Mouse (Mus musculus) hindbrain, embryonic 13.5 days (tissue): ENCODE measurements around the gene Git1. TPM values are rescaled to one million over a fixed set of nuclear protein-coding genes. Genes with fewer than 3 reads are reported as not detected.

Experiments
- ATAC-seq: fragments of 200-750 bp; cut with Nextera tagmentation; 2 replicates; pipeline ENCODE4 v1.8.0; 2017; ENCODE audit warnings: moderate TSS enrichment; ENCODE audit not compliant: low FRiP score
- H3K27ac ChIP-seq: fragments of 300-500 bp; sonication (generic); 2 replicates; pipeline ENCODE4 v1.5.1; 2015; ENCODE audit warnings: inconsistent platforms, mild to moderate bottlenecking, moderate library complexity
- H3K27me3 ChIP-seq: fragments of 300-500 bp; sonication (generic); 2 replicates; pipeline ENCODE4 v1.6.1; 2015; ENCODE audit warnings: mild to moderate bottlenecking, inconsistent platforms
- H3K36me3 ChIP-seq: fragments of 300-500 bp; sonication (generic); 2 replicates; pipeline ENCODE4 v1.6.1; 2015; ENCODE audit warnings: mild to moderate bottlenecking, inconsistent platforms
- H3K4me1 ChIP-seq: fragments of 300-500 bp; sonication (generic); replicated peaks from 2 replicates; pipeline ENCODE4 v1.6.1; 2015; ENCODE audit warnings: inconsistent platforms
- H3K4me2 ChIP-seq: fragments of 300-500 bp; sonication (generic); 2 replicates; pipeline ENCODE4 v1.6.1; 2015; ENCODE audit warnings: inconsistent platforms, mild to moderate bottlenecking, moderate library complexity
- H3K4me3 ChIP-seq: fragments of 300-500 bp; sonication (generic); 2 replicates; pipeline ENCODE4 v1.5.1; 2015; ENCODE audit warnings: mild to moderate bottlenecking, inconsistent platforms
- H3K9ac ChIP-seq: fragments of 300-500 bp; sonication (generic); 2 replicates; pipeline ENCODE4 v1.6.1; 2015; ENCODE audit warnings: mild to moderate bottlenecking, inconsistent platforms
- H3K9me3 ChIP-seq: fragments of 300-500 bp; sonication (generic); 2 replicates; pipeline ENCODE4 v1.6.1; 2016; ENCODE audit warnings: inconsistent platforms
- WGBS: fragments of 180-500 bp; shearing (Covaris S2); methylation state at CpG from one replicate; pipeline ENCODE4 v1.1.7; 2015; 5-methylcytosine and 5-hydroxymethylcytosine counted together
- polyA plus RNA-seq: library from polyadenylated mRNA; unstranded; fragments of >200 nt; fragmentation: Nextera tagmentation; extraction: Ambion mirVana; gene quantifications from 2 replicates; pipeline ENCODE4 v1.2.1, GENCODE M21; 2015

Gene Git1
- polyA plus RNA-seq, 1 experiment from 2014 or later: 14.3 TPM

GRCm38 (mm10) chr11:77506273-77506672 is 12.9 kb downstream of the Git1 start:
- Histone ChIP-seq H3K9me3 (no peaks in the 10 kb centered on the region), H3K4me1 (peaks cover 9% of the 10 kb centered on the region), H3K27ac (no peak overlapping the region), H3K4me2 (no peak overlapping the region), H3K9ac (no peak overlapping the region), H3K36me3 (peaks cover 66% of the 10 kb centered on the region), H3K27me3 (no peaks in the 10 kb centered on the region), H3K4me3 (no peak overlapping the region)
- 81% methylated on average over 14 of the region's 14 CpGs for WGBS
- no peak for ATAC-seq

GRCm38 (mm10) chr11:77506941-77507340 is 13.6 kb downstream of the Git1 start:
- 83% methylated on average over 6 of the region's 6 CpGs for WGBS
- Histone ChIP-seq H3K9ac (no peak overlapping the region), H3K4me2 (no peak overlapping the region), H3K27ac (no peak overlapping the region), H3K36me3 (peaks cover 65% of the 10 kb centered on the region), H3K9me3 (no peaks in the 10 kb centered on the region), H3K4me1 (peaks cover 8% of the 10 kb centered on the region), H3K4me3 (no peak overlapping the region), H3K27me3 (no peaks in the 10 kb centered on the region)
- ATAC-seq: no peak

- no peaks in the 10 kb centered on the region for H3K9me3 ChIP-seq
- 0 out of 2 replicates have a peak, but pooled peaks have one; percentile 14 for ATAC-seq
- H3K4me3 ChIP-seq: no peak overlapping the region
- H3K4me1 ChIP-seq: peaks cover 11% of the 10 kb centered on the region
- H3K4me2 ChIP-seq: no peak overlapping the region
- WGBS: 72% methylated on average over 4 of the region's 4 CpGs
- H3K27me3 ChIP-seq: peaks cover 3% of the 10 kb centered on the region; the same call in 1 of the 2 replicates
- no peak overlapping the region for H3K9ac ChIP-seq
- H3K27ac ChIP-seq: no peak overlapping the region
- peaks cover 60% of the 10 kb centered on the region for H3K36me3 ChIP-seq
Measured at GRCm38 (mm10) chr11:77507426-77507825, 14.1 kb downstream of the Git1 start.

GRCm38 (mm10) chr11:77508068-77509021 is 15.0 kb downstream of the Git1 start:
- H3K27me3 ChIP-seq: peaks cover 4% of the 10 kb centered on the region
- H3K4me3 ChIP-seq: peak overlapping the region; percentile 34
- WGBS: 20% methylated on average over 49 of the region's 49 CpGs
- peak; percentile 48; the same call in 1 of the 2 replicates for ATAC-seq
- no peak overlapping the region for H3K27ac ChIP-seq
- no peaks in the 10 kb centered on the region for H3K9me3 ChIP-seq
- H3K4me1 ChIP-seq: peaks cover 17% of the 10 kb centered on the region
- H3K4me2 ChIP-seq: peak overlapping the region; percentile 59
- H3K9ac ChIP-seq: peak overlapping the region; percentile 60
- H3K36me3 ChIP-seq: peaks cover 51% of the 10 kb centered on the region

GRCm38 (mm10) chr11:77511336-77511735 is 18.0 kb downstream of the Git1 start:
- Histone ChIP-seq H3K36me3 (peaks cover 21% of the 10 kb centered on the region), H3K9me3 (no peaks in the 10 kb centered on the region), H3K4me1 (peaks cover 47% of the 10 kb centered on the region), H3K27ac (no peak overlapping the region), H3K27me3 (peaks cover 33% of the 10 kb centered on the region), H3K4me3 (no peak overlapping the region), H3K4me2 (no peak overlapping the region), H3K9ac (no peak overlapping the region)
- 85% methylated on average over 5 of the region's 5 CpGs for WGBS
- ATAC-seq: no peak

GRCm38 (mm10) chr11:77512891-77513810 is 19.8 kb downstream of the Git1 start:
- peak; percentile 61 for ATAC-seq
- no peaks in the 10 kb centered on the region for H3K9me3 ChIP-seq
- H3K4me3 ChIP-seq: peak overlapping the region; percentile 60
- peaks cover 6% of the 10 kb centered on the region; the same call in 1 of the 2 replicates for H3K36me3 ChIP-seq
- H3K9ac ChIP-seq: peak overlapping the region; percentile 74
- no peak overlapping the region for H3K27ac ChIP-seq
- under 1% methylated on average over 72 of the region's 84 CpGs for WGBS
- H3K4me1 ChIP-seq: peaks cover 54% of the 10 kb centered on the region
- peak overlapping the region; percentile 96 for H3K4me2 ChIP-seq
- peaks cover 44% of the 10 kb centered on the region for H3K27me3 ChIP-seq

GRCm38 (mm10) chr11:77513811-77514170 is 20.4 kb downstream of the Git1 start:
- Histone ChIP-seq H3K9me3 (no peaks in the 10 kb centered on the region), H3K27me3 (peaks cover 48% of the 10 kb centered on the region), H3K9ac (peak overlapping the region; percentile 53; the same call in 1 of the 2 replicates), H3K4me3 (peak overlapping the region; percentile 60), H3K27ac (no peak overlapping the region), H3K4me2 (peak overlapping the region; percentile 96), H3K36me3 (peaks cover 5% of the 10 kb centered on the region; the same call in 1 of the 2 replicates), H3K4me1 (peaks cover 54% of the 10 kb centered on the region)
- ATAC-seq: no peak
- 4% methylated on average over 10 of the region's 10 CpGs for WGBS

- Histone ChIP-seq H3K9ac (peak overlapping the region; percentile 71), H3K4me3 (peak overlapping the region; percentile 51), H3K4me1 (peaks cover 54% of the 10 kb centered on the region), H3K36me3 (no peaks in the 10 kb centered on the region), H3K27me3 (peaks cover 48% of the 10 kb centered on the region), H3K27ac (no peak overlapping the region), H3K9me3 (no peaks in the 10 kb centered on the region), H3K4me2 (peak overlapping the region; percentile 96)
- 4% methylated on average over 19 of the region's 19 CpGs for WGBS
- no peak for ATAC-seq
Measured at GRCm38 (mm10) chr11:77514281-77514831, 21.0 kb downstream of the Git1 start.

GRCm38 (mm10) chr11:77514832-77515636 is 21.7 kb downstream of the Git1 start, which contains the start of gene Abhd15:
TSS of gene Abhd15 (plus strand) at chr11:77515121.
- Histone ChIP-seq H3K27ac (no peak within 1 kb of the TSS), H3K27me3 (peaks cover 48% of the 10 kb centered on the region), H3K9ac (peak within 1 kb of the TSS; percentile 71), H3K4me3 (peak within 1 kb of the TSS; percentile 51), H3K36me3 (no peaks in the 10 kb centered on the region), H3K4me1 (peaks cover 54% of the 10 kb centered on the region), H3K9me3 (no peaks in the 10 kb centered on the region), H3K4me2 (peak within 1 kb of the TSS; percentile 96)
- ATAC-seq: peak; percentile 49; the same call in 1 of the 2 replicates
- under 1% methylated on average over 64 of the region's 72 CpGs for WGBS

GRCm38 (mm10) chr11:77515637-77516552 is 22.5 kb downstream of the Git1 start, which contains the start of gene Trp53i13:
TSS of gene Trp53i13 (minus strand) at chr11:77515980.
- Histone ChIP-seq H3K9me3 (no peaks in the 10 kb centered on the region), H3K27me3 (peaks cover 48% of the 10 kb centered on the region), H3K4me3 (peak within 1 kb of the TSS; percentile 51), H3K4me1 (peaks cover 61% of the 10 kb centered on the region), H3K4me2 (peak within 1 kb of the TSS; percentile 96), H3K27ac (no peak within 1 kb of the TSS), H3K9ac (peak within 1 kb of the TSS; percentile 71), H3K36me3 (no peaks in the 10 kb centered on the region)
- 0 out of 2 replicates have a peak, but pooled peaks have one; percentile 21 for ATAC-seq
- WGBS: 6% methylated on average over 39 of the region's 39 CpGs
